Mouse (Mus musculus) E14TG2a.4 (cell line): ENCODE results near the gene Mgat4d.

Experiments
- H3K27me3 ChIP-seq: 2 replicates; pipeline ENCODE4 v1.6.1; 2014; ENCODE audit warnings: low read length, control low read depth; ENCODE audit not compliant: insufficient read depth
- H3K36me3 ChIP-seq: 2 replicates; pipeline ENCODE4 v1.6.1; 2014; ENCODE audit warnings: low read length, control low read depth; ENCODE audit not compliant: insufficient read depth
- H3K4me1 ChIP-seq: replicated peaks from 2 replicates; pipeline ENCODE4 v1.6.1; 2014; ENCODE audit warnings: low read depth, low read length, control low read depth
- H3K4me3 ChIP-seq: replicated peaks from 2 replicates; pipeline ENCODE4 v1.5.1; 2014; ENCODE audit warnings: mild to moderate bottlenecking, low read length
- H3K9me3 ChIP-seq: 2 replicates; pipeline ENCODE4 v1.6.1; 2014; ENCODE audit warnings: low read length, control low read depth
- CTCF ChIP-seq: conservative IDR thresholded peaks from 2 replicates; pipeline ENCODE4 v1.5.1; 2014; ENCODE audit warnings: low read length
- NANOG ChIP-seq: IDR thresholded peaks from 2 replicates; pipeline ENCODE4 v1.6.1; 2014; ENCODE audit warnings: borderline replicate concordance, low read length, mixed read lengths
- POU5F1 ChIP-seq: IDR thresholded peaks from 2 replicates; pipeline ENCODE4 v1.6.1; 2014; ENCODE audit warnings: low read length, borderline replicate concordance

Mgat4d gene

GRCm38 (mm10) chr8:83327889-83328288, 20.4 kb upstream of the Mgat4d start:
- H3K4me3 ChIP-seq: no peak overlapping the region
- peaks cover 23% of the 10 kb centered on the region for H3K4me1 ChIP-seq
- no peak for TF ChIP-seq CTCF
- no peak for TF ChIP-seq NANOG
- no peak for TF ChIP-seq POU5F1
- no peaks in the 10 kb centered on the region for H3K27me3 ChIP-seq
- no peaks in the 10 kb centered on the region for H3K9me3 ChIP-seq
- H3K36me3 ChIP-seq: peaks cover 7% of the 10 kb centered on the region; the same call in 1 of the 2 replicates

GRCm38 (mm10) chr8:83331567-83331898, 16.7 kb upstream of the Mgat4d start:
- Histone ChIP-seq H3K4me3 (peak overlapping the region; percentile 100), H3K36me3 (peaks cover 7% of the 10 kb centered on the region; the same call in 1 of the 2 replicates), H3K9me3 (no peaks in the 10 kb centered on the region), H3K4me1 (peaks cover 34% of the 10 kb centered on the region), H3K27me3 (peaks cover 10% of the 10 kb centered on the region)
- TF ChIP-seq POU5F1 (no peak), NANOG (no peak), CTCF (no peak)

GRCm38 (mm10) chr8:83331899-83332697, 16.2 kb upstream of the Mgat4d start, which contains the start of gene Elmod2:
TSS of gene Elmod2 (minus strand) at chr8:83332486.
- TF ChIP-seq CTCF (no peak), POU5F1 (no peak), NANOG (no peak)

GRCm38 (mm10) chr8:83332864-83333263, 15.4 kb upstream of the Mgat4d start:
- no peak for TF ChIP-seq NANOG
- no peak for TF ChIP-seq POU5F1
- no peak for TF ChIP-seq CTCF
- Histone ChIP-seq H3K4me1 (peaks cover 28% of the 10 kb centered on the region), H3K27me3 (peaks cover 10% of the 10 kb centered on the region), H3K4me3 (peak overlapping the region; percentile 100), H3K36me3 (peaks cover 7% of the 10 kb centered on the region; the same call in 1 of the 2 replicates), H3K9me3 (no peaks in the 10 kb centered on the region)

More at GRCm38 (mm10) chr8:83331899-83332697, 16.2 kb upstream of the Mgat4d start, which contains the start of gene Elmod2:
- H3K27me3 ChIP-seq: peaks cover 10% of the 10 kb centered on the region
- H3K9me3 ChIP-seq: no peaks in the 10 kb centered on the region
- H3K4me3 ChIP-seq: peak within 1 kb of the TSS; percentile 100
- H3K36me3 ChIP-seq: peaks cover 7% of the 10 kb centered on the region; the same call in 1 of the 2 replicates
- H3K4me1 ChIP-seq: peaks cover 33% of the 10 kb centered on the region

GRCm38 (mm10) chr8:83342076-83342475, 6.2 kb upstream of the Mgat4d start:
- no peak for TF ChIP-seq POU5F1
- TF ChIP-seq CTCF: no peak
- no peak for TF ChIP-seq NANOG
- Histone ChIP-seq H3K36me3 (no peaks in the 10 kb centered on the region), H3K27me3 (no peaks in the 10 kb centered on the region; the same call in 1 of the 2 replicates), H3K4me3 (no peak overlapping the region), H3K4me1 (peaks cover 5% of the 10 kb centered on the region; the same call in 1 of the 2 replicates), H3K9me3 (no peaks in the 10 kb centered on the region)

GRCm38 (mm10) chr8:83342693-83343092, 5.6 kb upstream of the Mgat4d start:
- no peaks in the 10 kb centered on the region for H3K9me3 ChIP-seq
- no peak for TF ChIP-seq POU5F1
- no peak for TF ChIP-seq NANOG
- peak; percentile 42 for TF ChIP-seq CTCF
- no peaks in the 10 kb centered on the region for H3K36me3 ChIP-seq
- peaks cover 5% of the 10 kb centered on the region; the same call in 1 of the 2 replicates for H3K4me1 ChIP-seq
- H3K27me3 ChIP-seq: peaks cover 2% of the 10 kb centered on the region
- no peak overlapping the region for H3K4me3 ChIP-seq

- no peak overlapping the region for H3K4me3 ChIP-seq
- H3K27me3 ChIP-seq: peaks cover 16% of the 10 kb centered on the region
- TF ChIP-seq POU5F1 (no peak), NANOG (no peak), CTCF (no peak)
Measured at GRCm38 (mm10) chr8:83351315-83351714, 3.0 kb downstream of the Mgat4d start.

GRCm38 (mm10) chr8:83363156-83363769, 15.0 kb downstream of the Mgat4d start:
- no peaks in the 10 kb centered on the region for H3K36me3 ChIP-seq

More at GRCm38 (mm10) chr8:83351315-83351714, 3.0 kb downstream of the Mgat4d start:
- H3K9me3 ChIP-seq: no peaks in the 10 kb centered on the region
- peaks cover 6% of the 10 kb centered on the region; the same call in 1 of the 2 replicates for H3K4me1 ChIP-seq
- no peaks in the 10 kb centered on the region for H3K36me3 ChIP-seq

GRCm38 (mm10) chr8:83377231-83377630, 29.0 kb downstream of the Mgat4d start:
- H3K4me1 ChIP-seq: peaks cover 27% of the 10 kb centered on the region
- H3K36me3 ChIP-seq: no peaks in the 10 kb centered on the region
- peaks cover 24% of the 10 kb centered on the region for H3K9me3 ChIP-seq
- H3K4me3 ChIP-seq: no peak overlapping the region
- TF ChIP-seq NANOG (peak; percentile 65; the same call in 1 of the 2 replicates), CTCF (no peak), POU5F1 (no peak)
- H3K27me3 ChIP-seq: no peaks in the 10 kb centered on the region

More at GRCm38 (mm10) chr8:83363156-83363769, 15.0 kb downstream of the Mgat4d start:
- Histone ChIP-seq H3K27me3 (no peaks in the 10 kb centered on the region), H3K4me3 (no peak overlapping the region), H3K4me1 (peaks cover 4% of the 10 kb centered on the region; the same call in 1 of the 2 replicates), H3K9me3 (no peaks in the 10 kb centered on the region)
- TF ChIP-seq NANOG: no peak
- no peak for TF ChIP-seq POU5F1
- TF ChIP-seq CTCF: no peak
